In the genomic region with DNA sequence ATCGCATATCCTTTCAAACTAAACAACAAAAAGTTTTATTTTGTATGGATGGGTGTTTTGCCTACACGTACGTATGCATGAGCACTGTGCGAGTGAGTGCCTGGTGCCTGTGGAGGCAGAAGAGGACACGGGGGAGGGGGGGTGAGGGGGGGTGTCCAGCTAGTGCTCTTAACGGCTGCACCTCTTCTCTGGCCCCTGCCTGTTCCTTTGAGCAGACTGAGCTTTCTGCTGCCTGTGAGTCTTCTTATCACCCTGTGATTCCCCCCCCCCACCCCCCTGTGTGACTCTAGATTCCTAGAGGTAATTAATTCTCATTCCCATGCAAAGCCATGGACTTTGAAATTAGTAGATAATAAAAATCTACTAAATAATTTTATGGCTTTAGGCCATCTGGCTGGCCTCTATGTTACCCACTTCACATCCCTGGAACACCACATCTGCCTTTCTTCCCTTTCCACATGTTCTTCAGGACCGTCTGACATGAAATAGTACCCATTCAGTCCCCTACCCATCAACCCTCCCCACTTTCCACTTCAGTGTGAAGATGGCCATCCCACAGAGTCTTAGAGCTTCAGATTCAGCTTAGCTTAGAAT, we compare ENCODE assay signal across 22 mouse cellular contexts.
"Had no signal": no experiment of that assay in that cellular context is flagged by ENCODE, and none has a peak within 500 bp of the region (broad histone marks: within the 10 kb centered on the region; RNA-seq: fewer than 3 reads in every experiment).

No protein-coding gene starts in this region.

- H3K36me3 ChIP-seq: heart, embryonic 10.5 days; heart, embryonic 12.5 days; hindbrain, embryonic 13.5 days; hindbrain, embryonic 15.5 days; limb, embryonic 13.5 days; limb, embryonic 15.5 days; liver, embryonic 13.5 days had no signal

- H3K27me3 ChIP-seq: heart, embryonic 12.5 days; hindbrain, embryonic 13.5 days; hindbrain, embryonic 15.5 days; limb, embryonic 15.5 days; liver, embryonic 13.5 days had no signal

- DNase-seq: gastrocnemius, adult 2 months; gastrocnemius, postnatal 14 days; gastrocnemius, postnatal 36 days; heart, adult 18-20 months; heart, postnatal 14 days; heart, postnatal 36 days; kidney, adult 18-20 months; kidney, adult 8-10 months; kidney, postnatal 10 days; kidney, postnatal 25 days; kidney, postnatal 4 days; layer of hippocampus, postnatal 36 days; left cerebral cortex, postnatal 4 days; liver, embryonic 13.5 days had no signal

- H3K27ac ChIP-seq: gastrocnemius, adult 2 months; heart, embryonic 10.5 days; hindbrain, embryonic 13.5 days; hindbrain, embryonic 15.5 days; hindbrain, postnatal 0 days; layer of hippocampus, adult 2 months; limb, embryonic 13.5 days; limb, embryonic 15.5 days had no signal

- H3K4me1 ChIP-seq: heart, embryonic 10.5 days; heart, embryonic 12.5 days; hindbrain, embryonic 13.5 days; hindbrain, embryonic 15.5 days; limb, embryonic 13.5 days; limb, embryonic 15.5 days had no signal

- H3K4me2 ChIP-seq: heart, embryonic 12.5 days; hindbrain, embryonic 13.5 days; hindbrain, embryonic 15.5 days; limb, embryonic 13.5 days; limb, embryonic 15.5 days; liver, embryonic 13.5 days had no signal

- ATAC-seq: hindbrain, postnatal 0 days had no signal

- H3K9ac ChIP-seq: heart, embryonic 12.5 days; hindbrain, embryonic 13.5 days; hindbrain, embryonic 15.5 days; limb, embryonic 13.5 days; limb, embryonic 15.5 days; liver, embryonic 13.5 days had no signal

- H3K9me3 ChIP-seq: heart, embryonic 10.5 days; heart, embryonic 12.5 days; hindbrain, embryonic 13.5 days; hindbrain, embryonic 15.5 days; limb, embryonic 13.5 days; limb, embryonic 15.5 days; liver, embryonic 13.5 days had no signal

- H3K4me3 ChIP-seq: gastrocnemius, adult 2 months; heart, embryonic 10.5 days; heart, embryonic 12.5 days; hindbrain, embryonic 13.5 days; hindbrain, embryonic 15.5 days; layer of hippocampus, adult 2 months; limb, embryonic 13.5 days; limb, embryonic 15.5 days; liver, embryonic 13.5 days had no signal
